Mouse (Mus musculus): ENCODE measurements around the gene Zfp827.

- no peak for TF ChIP-seq CTCF (IDR thresholded peaks at IDR 0.05; ENCODE audit: low read depth)
- TF ChIP-seq EP300 (optimal IDR thresholded peaks at IDR 0.05): no peak
Observed at GRCm38 (mm10) chr8:79095162-79095561, 66.9 kb downstream of the Zfp827 start.
